Mouse (Mus musculus) CH12.LX (cell line): ENCODE results near the gene Eefsec. TPM values are rescaled to one million over a fixed set of nuclear protein-coding genes. Genes with fewer than 3 reads are reported as not detected.

Source experiments
- DNase-seq: peaks from one replicate; pipeline ENCODE4 v3.0.0-alpha.2; 2013; ENCODE audit errors: extremely low read depth
- H3K27ac ChIP-seq: 2 replicates; pipeline ENCODE4 v1.5.1; 2012; ENCODE audit warnings: low read depth, mild to moderate bottlenecking, control low read depth, moderate library complexity; ENCODE audit not compliant: insufficient read depth
- H3K27me3 ChIP-seq: replicated peaks from 2 replicates; pipeline ENCODE3; 2012; ENCODE audit warnings: inconsistent platforms
- H3K36me3 ChIP-seq, 2 experiments: replicated peaks in 1 of 2; 2 replicates each; pipeline versions ENCODE3 to v1.6.1; 2012; ENCODE audit warnings: inconsistent platforms in 1 of 2, low read length in 1 of 2, mild to moderate bottlenecking in 1 of 2, mixed read lengths in 1 of 2, moderate library complexity in 1 of 2; ENCODE audit not compliant: control insufficient read depth in 1 of 2, insufficient read depth in 1 of 2
- H3K4me1 ChIP-seq, 2 experiments: 2 replicates each; pipeline ENCODE4 v1.6.1; 2012; ENCODE audit warnings: inconsistent platforms in 1 of 2, moderate library complexity in 1 of 2; ENCODE audit not compliant: insufficient read depth in 2 of 2, control insufficient read depth in 1 of 2
- H3K4me2 ChIP-seq: 2 replicates; pipeline ENCODE4 v1.6.1; 2012; ENCODE audit warnings: low read depth, mild to moderate bottlenecking, control low read depth; ENCODE audit not compliant: poor library complexity, insufficient read depth, severe bottlenecking
- H3K4me3 ChIP-seq, 3 experiments: fragments of 150-350 bp in 1 of 3; sonication (generic) in 1 of 3; replicated peaks in 1 of 3; 2 replicates each; pipeline versions ENCODE3 to v1.5.1; 2011 to 2012; ENCODE audit warnings: low read depth in 2 of 3, low read length in 2 of 3, mild to moderate bottlenecking in 2 of 3, moderate library complexity in 2 of 3, control low read depth in 1 of 3, improper control_type of control experiment in 1 of 3, inconsistent platforms in 1 of 3, mixed read lengths in 1 of 3; ENCODE audit not compliant: poor library complexity in 1 of 3
- H3K79me2 ChIP-seq: replicated peaks from 2 replicates; pipeline ENCODE4 v1.6.1; 2012; ENCODE audit warnings: mild to moderate bottlenecking, moderate library complexity; ENCODE audit not compliant: control insufficient read depth, poor library complexity, insufficient read depth, severe bottlenecking; ENCODE audit errors: extremely low read depth
- H3K9ac ChIP-seq: 2 replicates; pipeline ENCODE4 v1.6.1; 2012; ENCODE audit warnings: low read depth, mild to moderate bottlenecking, control low read depth, moderate library complexity; ENCODE audit not compliant: insufficient read depth
- H3K9me3 ChIP-seq: replicated peaks from 2 replicates; pipeline ENCODE3; 2012; ENCODE audit warnings: low read length, inconsistent platforms, mixed read lengths
- BHLHE40 ChIP-seq: IDR thresholded peaks from 2 replicates; pipeline ENCODE4 v1.6.1; 2011; ENCODE audit warnings: mild to moderate bottlenecking, low read depth, low read length, improper control_type of control experiment
- CHD1 ChIP-seq: IDR thresholded peaks from 2 replicates; pipeline ENCODE4 v1.6.1; 2012; ENCODE audit warnings: low read depth, low read length, improper control_type of control experiment, inconsistent platforms
- ELF1 ChIP-seq: IDR thresholded peaks from 2 replicates; pipeline ENCODE4 v1.6.1; 2014; ENCODE audit warnings: low read depth, mild to moderate bottlenecking, inconsistent platforms, low read length, improper control_type of control experiment
- MXI1 ChIP-seq: IDR thresholded peaks from 2 replicates; pipeline ENCODE4 v1.6.1; 2011; ENCODE audit warnings: mild to moderate bottlenecking, low read depth, low read length, improper control_type of control experiment
- NRF1 ChIP-seq: IDR thresholded peaks from 2 replicates; pipeline ENCODE4 v1.6.1; 2014; ENCODE audit warnings: low read depth, mild to moderate bottlenecking, inconsistent platforms, low read length, improper control_type of control experiment, moderate library complexity
- USF1 ChIP-seq: IDR thresholded peaks from 2 replicates; pipeline ENCODE4 v1.6.1; 2014; ENCODE audit warnings: low read depth, mild to moderate bottlenecking, inconsistent platforms, low read length, improper control_type of control experiment
- ZKSCAN1 ChIP-seq: IDR thresholded peaks from 2 replicates; pipeline ENCODE4 v1.6.1; 2012; ENCODE audit warnings: low read depth, inconsistent platforms, low read length, improper control_type of control experiment, borderline replicate concordance
- dilution Hi-C: fragments of 300-500 bp; cut with MboI; formaldehyde crosslinking; loops from 2 replicates; pipeline ENCODE4 v1.14.3; 2020; ENCODE audit warnings: low sequenced_read_pairs; ENCODE audit not compliant: extremely low pct_unique_long_range_greater_than_20kb, extremely low pct_ligation_motif_present
- in situ Hi-C: fragments of 300-500 bp; cut with MboI; formaldehyde crosslinking; loops from 3 replicates; pipeline ENCODE4 v1.14.3; 2019; ENCODE audit warnings: low sequenced_read_pairs, low pct_ligation_motif_present, low pct_unique_long_range_greater_than_20kb, mixed read lengths
- polyA plus RNA-seq: library from polyadenylated mRNA; unstranded; fragments of >175 nt; gene quantifications from 2 replicates; pipeline ENCODE4 v1.2.1, GENCODE M21; 2012; ENCODE audit warnings: low read depth; ENCODE audit not compliant: insufficient read length
- total RNA-seq, 2 experiments: library from RNA; depleted of rRNA; stranded (reverse); fragments of 300-350 nt in 1 of 2; fragments of >200 nt in 1 of 2; gene quantifications; 2 replicates each; pipeline ENCODE4 v1.2.3; 2012 to 2014

The Eefsec gene
- total and polyA plus RNA-seq, 3 experiments, result 26.2 to 48.8 (median 32.1) TPM

GRCm38 (mm10) chr6:88379756-88380155 is 66.6 kb downstream of the Eefsec start:
- in situ Hi-C loops, result no loop called here
- dilution Hi-C loops, result no loop called here

GRCm38 (mm10) chr6:88378829-88379228 is 67.5 kb downstream of the Eefsec start:
- in situ Hi-C loops (no loop called here), dilution Hi-C loops (no loop called here)
- Histone ChIP-seq H3K9me3 (no peaks in the 10 kb centered on the region), H3K27me3 (no peaks in the 10 kb centered on the region), H3K4me1 (peaks cover 9 to 15% of the 10 kb centered on the region in 2 experiments; a peak in 3 of 4 replicates), H3K36me3 (peaks cover 3 to 41% of the 10 kb centered on the region in 2 experiments), H3K79me2 (no peaks in the 10 kb centered on the region), H3K4me2 (no peak overlapping the region), H3K4me3 (no peak overlapping the region), H3K27ac (no peak overlapping the region), H3K9ac (no peak overlapping the region)
- TF ChIP-seq MXI1 (no peak), NRF1 (0 out of 2 replicates have a peak, but pooled peaks have one; percentile 23)
- DNase-seq, result peak; percentile 55

More at GRCm38 (mm10) chr6:88379756-88380155, 66.6 kb downstream of the Eefsec start:
- H3K9me3 ChIP-seq, result no peaks in the 10 kb centered on the region
- no peaks in the 10 kb centered on the region for H3K79me2 ChIP-seq
- H3K4me1 ChIP-seq, result peaks cover 9 to 15% of the 10 kb centered on the region in 2 experiments; a peak in 3 of 4 replicates
- no peak overlapping the region for H3K27ac ChIP-seq
- no peak overlapping the region for H3K4me2 ChIP-seq
- H3K9ac ChIP-seq, result no peak overlapping the region
- H3K27me3 ChIP-seq, result no peaks in the 10 kb centered on the region
- TF ChIP-seq BHLHE40 (no peak), USF1 (no peak)
- no peak for DNase-seq
- no peak overlapping the region for H3K4me3 ChIP-seq
- peaks cover 3 to 38% of the 10 kb centered on the region in 2 experiments for H3K36me3 ChIP-seq

- H3K4me2 ChIP-seq, result no peak overlapping the region
- dilution Hi-C loops, result no loop called here
- DNase-seq, result no peak
- peaks cover 5 to 13% of the 10 kb centered on the region in 2 experiments; a peak in 3 of 4 replicates for H3K4me1 ChIP-seq
- peaks cover 3 to 56% of the 10 kb centered on the region in 2 experiments for H3K36me3 ChIP-seq
- H3K9me3 ChIP-seq, result no peaks in the 10 kb centered on the region
- no peak overlapping the region for H3K27ac ChIP-seq
- in situ Hi-C loops, result no loop called here
- H3K4me3 ChIP-seq, result no peak overlapping the region
- no peak overlapping the region for H3K9ac ChIP-seq
- TF ChIP-seq CHD1 (no peak), ELF1 (no peak), ZKSCAN1 (no peak)
- TF ChIP-seq, all 38 proteins: peak for 0
- no peaks in the 10 kb centered on the region for H3K27me3 ChIP-seq
- H3K79me2 ChIP-seq, result no peaks in the 10 kb centered on the region
These were observed 72.1 kb downstream of the Eefsec start for GRCm38 (mm10) chr6:88374247-88374646.
